Comparison of ENCODE assay signal across 8 mouse cellular contexts in genomic region chr6:91616541-91616940, GRCm38 (mm10).
A peak's percentile ranks its signal among the peaks of the same experiment; 100 is the strongest.
DNase-seq lines count a peak whose midpoint lies in the region; ATAC-seq and TF ChIP-seq lines count a peak whose summit lies in the region.

No protein-coding gene starts in this region.

- 39% methylated on average over 7 of the region's 7 CpGs for WGBS in forebrain, embryonic 12.5 days
- WGBS in intestine, embryonic 16.5 days, result 57% methylated on average over 7 of the region's 7 CpGs

- H3K9ac ChIP-seq in forebrain, embryonic 12.5 days, result peak overlapping the region; percentile 60
- H3K9ac ChIP-seq in intestine, embryonic 16.5 days (ENCODE audit: low read depth, low read length), result peak overlapping the region; percentile 61

- no peaks in the 10 kb centered on the region for H3K9me3 ChIP-seq in forebrain, embryonic 12.5 days
- H3K9me3 ChIP-seq in intestine, embryonic 16.5 days (ENCODE audit: control insufficient read depth, low read length), result no peaks in the 10 kb centered on the region

- ATAC-seq in forebrain, embryonic 12.5 days (ENCODE audit: low FRiP score), result peak; percentile 36
- no peak; the same call in 1 of the 2 replicates for ATAC-seq in intestine, embryonic 16.5 days

- H3K4me3 ChIP-seq in left cerebral cortex, adult 2 months, result no peak overlapping the region
- H3K4me3 ChIP-seq in forebrain, embryonic 12.5 days (replicated peaks), result peak overlapping the region; percentile 36
- H3K4me3 ChIP-seq in intestine, embryonic 16.5 days (ENCODE audit: low read length), result no peak overlapping the region; the same call in 1 of the 2 replicates

- peak overlapping the region; percentile 60; the same call in 1 of the 2 replicates for H3K27ac ChIP-seq in left cerebral cortex, adult 2 months
- peak overlapping the region; percentile 80 for H3K27ac ChIP-seq in forebrain, embryonic 12.5 days
- no peak overlapping the region for H3K27ac ChIP-seq in intestine, embryonic 16.5 days (ENCODE audit: low read length)

- no peaks in the 10 kb centered on the region for H3K27me3 ChIP-seq in forebrain, embryonic 12.5 days
- no peaks in the 10 kb centered on the region for H3K27me3 ChIP-seq in intestine, embryonic 16.5 days (replicated peaks; ENCODE audit: control insufficient read depth, insufficient read depth, low read length)

- peaks cover 17% of the 10 kb centered on the region for H3K4me1 ChIP-seq in forebrain, embryonic 12.5 days
- H3K4me1 ChIP-seq in intestine, embryonic 16.5 days (ENCODE audit: control insufficient read depth, insufficient read depth, low read length), result peaks cover 11% of the 10 kb centered on the region

- intact Hi-C loops in left cerebral cortex, adult 2 months (cut with DNase I), result no loop called here

- no peak for DNase-seq in left cerebral cortex, adult 2 months (ENCODE audit: extremely low spot score in 1 of 2, low spot score in 2 of 2)
- DNase-seq in left cerebral cortex, adult 8-10 months (ENCODE audit: low spot score in 2 of 2), result no peak
- DNase-seq in lung, postnatal 25 days (ENCODE audit: low spot score), result peak; percentile 26
- no peak for DNase-seq in ovary, postnatal 10 days (ENCODE audit: low spot score)
- no peak for DNase-seq in urinary bladder, postnatal 25 days (ENCODE audit: low spot score)
- DNase-seq in cerebellum, adult 18-20 months, result no peak

- no peak for TF ChIP-seq CTCF in left cerebral cortex, adult 2 months (IDR thresholded peaks at IDR 0.05)

- H3K36me3 ChIP-seq in forebrain, embryonic 12.5 days (replicated peaks), result no peaks in the 10 kb centered on the region
- H3K36me3 ChIP-seq in intestine, embryonic 16.5 days (ENCODE audit: control insufficient read depth, insufficient read depth, low read length), result no peaks in the 10 kb centered on the region

- H3K4me2 ChIP-seq in forebrain, embryonic 12.5 days, result peak overlapping the region; percentile 58
- peak overlapping the region; percentile 72; the same call in 1 of the 2 replicates for H3K4me2 ChIP-seq in intestine, embryonic 16.5 days (ENCODE audit: low read depth, low read length)
